Mouse (Mus musculus) thymus, adult 2 months (tissue): ENCODE measurements around the gene Foxr1.

ENCODE experiments used
- CTCF ChIP-seq: fragments of 200-500 bp; IDR thresholded peaks from 2 replicates; pipeline ENCODE4 v1.5.1; 2012; ENCODE audit warnings: mild to moderate bottlenecking, control low read depth, low read length, moderate library complexity, borderline replicate concordance; ENCODE audit not compliant: control insufficient read depth, poor library complexity, insufficient read depth; ENCODE audit errors: extremely low read depth
- POLR2A ChIP-seq: fragments of 200-500 bp; IDR thresholded peaks from 2 replicates; pipeline ENCODE4 v1.6.1; 2012; ENCODE audit warnings: mild to moderate bottlenecking, low read length, control low read depth, moderate library complexity; ENCODE audit not compliant: control insufficient read depth, poor library complexity, insufficient read depth; ENCODE audit errors: extremely low read depth

DNA sequence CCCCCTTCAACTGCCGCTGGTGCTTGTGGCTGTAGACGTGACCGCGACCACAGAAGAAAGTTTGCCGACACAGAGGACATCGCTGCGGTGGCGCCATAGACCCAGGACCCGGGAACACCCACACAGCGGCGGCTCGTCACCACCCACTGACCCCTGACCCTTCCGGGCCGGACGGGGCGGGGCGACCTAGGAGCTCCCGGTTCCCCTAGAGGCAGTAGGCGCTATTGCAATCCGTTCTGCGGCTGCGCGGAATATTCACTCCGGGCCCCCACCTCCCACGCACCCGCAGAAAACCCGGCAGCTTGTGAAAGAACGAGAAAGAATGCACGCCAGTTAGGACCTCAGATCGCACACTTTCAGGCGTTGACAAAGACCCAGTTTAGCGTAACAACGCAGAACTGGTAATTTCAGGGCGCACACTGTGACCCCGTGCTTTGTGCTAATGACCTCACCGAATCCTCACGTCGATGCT lies 23.0 kb downstream of the Foxr1 start:
- peak; percentile 87 for TF ChIP-seq CTCF
- no peak for TF ChIP-seq POLR2A
